Mouse (Mus musculus): ENCODE measurements around the gene Runx2. TPM values are rescaled to one million over a fixed set of nuclear protein-coding genes. Genes with fewer than 3 reads are reported as not detected.

Runx2 gene
- polyA plus RNA-seq, 2 experiments: 16.5 to 27.5 TPM

DNA sequence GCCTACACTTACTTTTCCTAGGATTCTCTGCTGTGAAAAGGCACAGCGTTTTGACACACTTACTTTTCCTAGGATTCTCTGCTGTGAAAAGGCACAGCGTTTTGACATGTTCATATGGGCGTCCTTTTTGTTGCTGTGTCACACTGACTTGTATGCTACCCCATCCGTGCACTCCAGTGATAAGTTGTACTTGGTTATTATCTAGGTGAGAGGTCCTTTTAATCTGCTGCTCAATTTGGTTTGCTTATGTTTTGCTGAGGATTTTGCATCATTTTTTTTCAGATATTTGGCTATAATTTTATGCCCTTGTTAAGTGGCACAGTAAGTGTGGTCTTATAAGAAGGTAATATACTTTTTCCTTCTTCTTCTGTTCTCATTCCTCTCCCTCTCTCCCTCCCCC is 13.4 kb upstream of the Runx2 start:
- Histone ChIP-seq H3K27me3 (ENCODE audit: control insufficient read depth, insufficient read depth, low read length) (no peaks in the 10 kb centered on the region), H3K4me2 (replicated peaks; ENCODE audit: low read depth, low read length, severe bottlenecking) (no peak overlapping the region), H3K9ac (ENCODE audit: low read depth, low read length, severe bottlenecking) (no peak overlapping the region), H3K4me1 (ENCODE audit: control insufficient read depth, insufficient read depth, low read length) (no peaks in the 10 kb centered on the region), H3K36me3 (ENCODE audit: control insufficient read depth, insufficient read depth, low read length) (no peaks in the 10 kb centered on the region), H3K27ac (replicated peaks; ENCODE audit: low read depth, low read length) (no peak overlapping the region), H3K9me3 (ENCODE audit: control insufficient read depth, low read length) (no peaks in the 10 kb centered on the region), H3K4me3 (replicated peaks; ENCODE audit: low read length) (no peak overlapping the region)
- no peak for ATAC-seq (ENCODE audit: low FRiP score, low read depth)
- no peak for TF ChIP-seq POLR2A (IDR thresholded peaks at IDR 0.05; ENCODE audit: borderline replicate concordance, extremely low read depth, insufficient read depth, insufficient read length)
- DNase-seq (ENCODE audit: low spot score): no peak
- 85% methylated on average over 4 of the region's 4 CpGs for WGBS

DNA sequence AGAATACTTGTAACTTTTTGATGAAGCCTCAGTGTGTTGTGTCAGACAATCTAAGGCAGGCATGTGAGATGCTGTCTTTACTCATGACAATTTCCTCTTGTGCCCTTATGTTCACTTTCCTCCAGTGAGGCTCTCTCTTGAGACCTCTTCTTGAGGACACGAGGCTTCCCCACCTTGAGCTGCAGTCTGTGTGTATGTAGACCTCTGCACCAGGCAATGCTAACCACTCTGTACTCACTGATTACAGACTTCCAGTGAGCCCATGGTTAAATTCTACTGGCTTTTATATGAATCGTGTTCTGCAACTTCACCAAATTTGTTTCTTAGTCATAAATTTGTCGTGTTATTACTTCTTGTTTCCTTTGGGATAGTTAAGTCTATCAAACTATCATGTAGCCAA is 12.5 kb upstream of the Runx2 start:
- Histone ChIP-seq H3K9me3 (ENCODE audit: control insufficient read depth, low read length) (no peaks in the 10 kb centered on the region), H3K36me3 (ENCODE audit: control insufficient read depth, insufficient read depth, low read length) (no peaks in the 10 kb centered on the region), H3K27me3 (ENCODE audit: control insufficient read depth, insufficient read depth, low read length) (no peaks in the 10 kb centered on the region), H3K9ac (ENCODE audit: low read depth, low read length, severe bottlenecking) (no peak overlapping the region), H3K4me1 (ENCODE audit: control insufficient read depth, insufficient read depth, low read length) (no peaks in the 10 kb centered on the region), H3K4me2 (replicated peaks; ENCODE audit: low read depth, low read length, severe bottlenecking) (no peak overlapping the region), H3K27ac (replicated peaks; ENCODE audit: low read depth, low read length) (no peak overlapping the region), H3K4me3 (replicated peaks; ENCODE audit: low read length) (no peak overlapping the region)
- DNase-seq (ENCODE audit: low spot score) (no peak), ATAC-seq (ENCODE audit: low FRiP score, low read depth) (no peak)
- TF ChIP-seq POLR2A (IDR thresholded peaks at IDR 0.05; ENCODE audit: borderline replicate concordance, extremely low read depth, insufficient read depth, insufficient read length): no peak
- 78% methylated on average over 3 of the region's 3 CpGs for WGBS

DNA sequence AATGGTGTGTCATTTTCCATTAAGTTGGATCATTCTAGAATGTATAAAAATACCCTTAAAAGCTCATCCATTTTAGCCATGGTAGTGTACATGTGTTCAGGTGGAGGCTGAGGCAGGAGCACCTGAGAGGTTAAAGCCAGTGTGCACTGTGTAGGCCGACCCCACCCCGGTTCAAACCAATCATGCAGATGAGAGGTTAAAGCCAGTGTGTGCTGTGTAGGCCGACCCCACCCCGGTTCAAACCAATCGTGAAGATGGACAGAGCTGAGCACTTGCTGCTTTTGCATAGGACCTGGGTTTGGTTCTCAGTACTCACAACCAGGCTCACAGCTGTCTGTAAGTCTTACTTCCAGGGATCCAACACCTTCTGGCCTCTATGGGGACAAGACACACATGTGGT is 7.3 kb upstream of the Runx2 start:
- Histone ChIP-seq H3K4me2 (replicated peaks; ENCODE audit: low read depth, low read length, severe bottlenecking) (no peak overlapping the region), H3K9me3 (ENCODE audit: control insufficient read depth, low read length) (no peaks in the 10 kb centered on the region), H3K27ac (replicated peaks; ENCODE audit: low read depth, low read length) (no peak overlapping the region), H3K27me3 (ENCODE audit: control insufficient read depth, insufficient read depth, low read length) (no peaks in the 10 kb centered on the region), H3K9ac (ENCODE audit: low read depth, low read length, severe bottlenecking) (no peak overlapping the region), H3K4me1 (ENCODE audit: control insufficient read depth, insufficient read depth, low read length) (no peaks in the 10 kb centered on the region), H3K4me3 (replicated peaks; ENCODE audit: low read length) (no peak overlapping the region), H3K36me3 (ENCODE audit: control insufficient read depth, insufficient read depth, low read length) (no peaks in the 10 kb centered on the region)
- DNase-seq (ENCODE audit: low spot score) (no peak), ATAC-seq (ENCODE audit: low FRiP score, low read depth) (no peak)
- 89% methylated on average over 5 of the region's 5 CpGs for WGBS
- no peak for TF ChIP-seq POLR2A (IDR thresholded peaks at IDR 0.05; ENCODE audit: borderline replicate concordance, extremely low read depth, insufficient read depth, insufficient read length)

GRCm38 (mm10) chr17:44819816-44820215 is 5.2 kb upstream of the Runx2 start:
- H3K4me3 ChIP-seq (replicated peaks; ENCODE audit: low read length): no peak overlapping the region
- H3K36me3 ChIP-seq (ENCODE audit: control insufficient read depth, insufficient read depth, low read length): no peaks in the 10 kb centered on the region
- H3K27me3 ChIP-seq (ENCODE audit: control insufficient read depth, insufficient read depth, low read length): no peaks in the 10 kb centered on the region
- no peak for ATAC-seq (ENCODE audit: low FRiP score, low read depth)
- DNase-seq (ENCODE audit: low spot score): no peak
- H3K4me1 ChIP-seq (ENCODE audit: control insufficient read depth, insufficient read depth, low read length): peaks cover 5% of the 10 kb centered on the region; the same call in 1 of the 2 replicates
- H3K9ac ChIP-seq (ENCODE audit: low read depth, low read length, severe bottlenecking): no peak overlapping the region
- 47% methylated on average over 4 of the region's 4 CpGs for WGBS
- H3K27ac ChIP-seq (replicated peaks; ENCODE audit: low read depth, low read length): no peak overlapping the region
- TF ChIP-seq POLR2A (IDR thresholded peaks at IDR 0.05; ENCODE audit: borderline replicate concordance, extremely low read depth, insufficient read depth, insufficient read length): no peak
- no peak overlapping the region for H3K4me2 ChIP-seq (replicated peaks; ENCODE audit: low read depth, low read length, severe bottlenecking)
- H3K9me3 ChIP-seq (ENCODE audit: control insufficient read depth, low read length): no peaks in the 10 kb centered on the region

- no peak overlapping the region for H3K27ac ChIP-seq (replicated peaks; ENCODE audit: low read depth, low read length)
- WGBS: 80% methylated on average over 2 of the region's 2 CpGs
- no peak overlapping the region for H3K4me2 ChIP-seq (replicated peaks; ENCODE audit: low read depth, low read length, severe bottlenecking)
- ATAC-seq (ENCODE audit: low FRiP score, low read depth): no peak
- no peaks in the 10 kb centered on the region for H3K36me3 ChIP-seq (ENCODE audit: control insufficient read depth, insufficient read depth, low read length)
- H3K9me3 ChIP-seq (ENCODE audit: control insufficient read depth, low read length): no peaks in the 10 kb centered on the region
- DNase-seq (ENCODE audit: low spot score): no peak
- no peaks in the 10 kb centered on the region for H3K27me3 ChIP-seq (ENCODE audit: control insufficient read depth, insufficient read depth, low read length)
- H3K9ac ChIP-seq (ENCODE audit: low read depth, low read length, severe bottlenecking): no peak overlapping the region
- no peak overlapping the region for H3K4me3 ChIP-seq (replicated peaks; ENCODE audit: low read length)
- peaks cover 5% of the 10 kb centered on the region; the same call in 1 of the 2 replicates for H3K4me1 ChIP-seq (ENCODE audit: control insufficient read depth, insufficient read depth, low read length)
- no peak for TF ChIP-seq POLR2A (IDR thresholded peaks at IDR 0.05; ENCODE audit: borderline replicate concordance, extremely low read depth, insufficient read depth, insufficient read length)
These were observed 4.2 kb upstream of the Runx2 start for GRCm38 (mm10) chr17:44818825-44819224.

DNA sequence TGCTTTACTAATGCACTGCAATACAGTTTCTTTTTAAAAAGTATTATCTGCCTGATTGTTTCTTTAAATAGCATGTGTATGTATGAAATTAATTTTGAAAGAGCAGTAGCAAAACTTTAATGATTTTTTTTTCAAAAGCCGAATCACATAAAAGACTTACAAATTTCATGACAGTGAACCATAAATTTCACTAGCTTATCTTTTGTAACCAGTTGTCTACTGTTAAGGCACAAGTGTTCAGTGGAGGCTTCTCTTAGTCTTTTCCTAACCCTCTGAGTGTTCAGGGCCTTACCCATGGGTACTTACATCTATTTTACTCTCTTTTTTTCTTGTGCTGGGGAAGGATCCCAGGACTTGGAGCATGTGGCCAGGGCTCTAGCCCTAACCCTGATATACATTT is 7.6 kb downstream of the Runx2 start:
- Histone ChIP-seq H3K9ac (ENCODE audit: low read depth, low read length, severe bottlenecking) (no peak overlapping the region), H3K9me3 (ENCODE audit: control insufficient read depth, low read length) (no peaks in the 10 kb centered on the region), H3K4me1 (ENCODE audit: control insufficient read depth, insufficient read depth, low read length) (peaks cover 3% of the 10 kb centered on the region; the same call in 1 of the 2 replicates), H3K36me3 (ENCODE audit: control insufficient read depth, insufficient read depth, low read length) (no peaks in the 10 kb centered on the region), H3K27ac (replicated peaks; ENCODE audit: low read depth, low read length) (no peak overlapping the region), H3K4me2 (replicated peaks; ENCODE audit: low read depth, low read length, severe bottlenecking) (no peak overlapping the region), H3K4me3 (replicated peaks; ENCODE audit: low read length) (no peak overlapping the region), H3K27me3 (ENCODE audit: control insufficient read depth, insufficient read depth, low read length) (no peaks in the 10 kb centered on the region)
- no peak for DNase-seq (ENCODE audit: low spot score)
- 86% methylated on average over 1 of the region's 1 CpGs for WGBS
- TF ChIP-seq POLR2A (IDR thresholded peaks at IDR 0.05; ENCODE audit: borderline replicate concordance, extremely low read depth, insufficient read depth, insufficient read length): no peak
- ATAC-seq (ENCODE audit: low FRiP score, low read depth): no peak
